8 mouse cellular contexts compared by ENCODE assay signal in the genomic region with DNA sequence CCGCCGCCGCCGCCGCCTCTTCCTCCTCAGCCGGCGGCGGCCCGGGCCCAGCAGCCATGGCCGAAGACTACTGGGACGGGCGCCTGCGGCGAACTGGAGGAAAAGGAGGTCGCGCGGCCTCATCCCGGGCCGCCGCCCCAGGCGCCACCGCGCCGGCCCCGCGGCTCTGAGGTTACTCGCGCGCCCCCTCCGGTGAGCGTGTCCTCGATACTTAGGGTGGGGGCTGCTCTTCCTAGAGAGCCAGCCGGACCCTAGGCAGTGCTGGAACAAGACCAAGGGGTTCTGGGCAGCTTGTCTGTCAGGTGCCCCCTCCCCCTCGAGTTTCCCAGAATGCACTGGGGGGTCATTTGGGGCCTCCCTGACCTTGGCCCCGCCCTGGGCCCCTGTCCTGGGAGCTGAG. TPM values are rescaled to one million over a fixed set of nuclear protein-coding genes. Genes with fewer than 3 reads are reported as not detected.
A peak's percentile ranks its signal among the peaks of the same experiment; 100 is the strongest.
DNase-seq lines count a peak whose midpoint lies in the region; ATAC-seq and TF ChIP-seq lines count a peak whose summit lies in the region.

No protein-coding gene starts in this region.

- H3K27ac ChIP-seq in CH12.LX (ENCODE audit: insufficient read depth, low read depth) = peak overlapping the region; percentile 58
- H3K27ac ChIP-seq in forebrain, embryonic 11.5 days (ENCODE audit: low read depth, low read length) = peak overlapping the region; percentile 94
- peak overlapping the region; percentile 99 for H3K27ac ChIP-seq in heart, embryonic 15.5 days
- peak overlapping the region; percentile 91 for H3K27ac ChIP-seq in liver, embryonic 14.5 days
- peak overlapping the region; percentile 91 for H3K27ac ChIP-seq in testis, adult 2 months (ENCODE audit: control insufficient read depth, insufficient read depth, low read depth, low read length)

- TF ChIP-seq RAD21 in CH12.LX (IDR thresholded peaks at IDR 0.05; ENCODE audit: low read depth, low read length) = no peak

- H3K4me2 ChIP-seq in CH12.LX (ENCODE audit: insufficient read depth, low read depth, poor library complexity, severe bottlenecking) = no peak overlapping the region
- peak overlapping the region; percentile 61 for H3K4me2 ChIP-seq in forebrain, embryonic 11.5 days (ENCODE audit: low read depth, low read length, severe bottlenecking)
- H3K4me2 ChIP-seq in heart, embryonic 15.5 days = peak overlapping the region; percentile 77
- H3K4me2 ChIP-seq in liver, embryonic 14.5 days (ENCODE audit: low read depth) = peak overlapping the region; percentile 81

- H3K4me3 ChIP-seq in CH12.LX (replicated peaks in 1 of 3; ENCODE audit: low read depth in 2 of 3, low read length in 2 of 3, poor library complexity in 1 of 3) = peak overlapping the region; percentile 68 to 88 (median 80)
- H3K4me3 ChIP-seq in forebrain, embryonic 11.5 days (ENCODE audit: low read depth, low read length) = peak overlapping the region; percentile 62
- H3K4me3 ChIP-seq in heart, embryonic 15.5 days = peak overlapping the region; percentile 78
- H3K4me3 ChIP-seq in liver, embryonic 14.5 days (ENCODE audit: insufficient read depth in 1 of 2, low read depth in 2 of 2, low read length in 2 of 2) = peak overlapping the region; percentile 92 to 93
- H3K4me3 ChIP-seq in testis, adult 2 months (ENCODE audit: control insufficient read depth, low read depth, low read length) = peak overlapping the region; percentile 89

- TF ChIP-seq POLR2A in CH12.LX (IDR thresholded peaks at IDR 0.05; ENCODE audit: low read depth, low read length) = no peak
- TF ChIP-seq POLR2A in testis, adult 2 months (IDR thresholded peaks at IDR 0.05; ENCODE audit: control insufficient read depth, low read depth, low read length) = no peak

- TF ChIP-seq CTCF in CH12.LX (conservative IDR thresholded peaks at IDR 0.05 in 1 of 2, IDR thresholded peaks at IDR 0.05 in 1 of 2; ENCODE audit: low read depth in 2 of 2, low read length in 2 of 2) = peak in 1 of 2 experiments; percentile 22; a peak in 1 of 4 replicates
- TF ChIP-seq CTCF in liver, embryonic 14.5 days (IDR thresholded peaks at IDR 0.05; ENCODE audit: low read depth) = peak; percentile 43
- no peak for TF ChIP-seq CTCF in testis, adult 2 months (IDR thresholded peaks at IDR 0.05; ENCODE audit: control insufficient read depth, insufficient read depth, insufficient replicate concordance, low read depth, low read length)

- H3K4me1 ChIP-seq in CH12.LX (ENCODE audit: control insufficient read depth in 1 of 2, insufficient read depth in 2 of 2) = peaks cover 0 to 19% of the 10 kb centered on the region in 2 experiments; a peak in 3 of 4 replicates
- peaks cover 2% of the 10 kb centered on the region; the same call in 1 of the 2 replicates for H3K4me1 ChIP-seq in forebrain, embryonic 11.5 days (replicated peaks; ENCODE audit: control insufficient read depth, insufficient read depth, low read length)
- H3K4me1 ChIP-seq in heart, embryonic 15.5 days (replicated peaks) = peaks cover 20% of the 10 kb centered on the region
- peaks cover 0 to 8% of the 10 kb centered on the region in 2 experiments; a peak in 2 of 4 replicates for H3K4me1 ChIP-seq in liver, embryonic 14.5 days (replicated peaks; ENCODE audit: control insufficient read depth in 2 of 2, insufficient read depth in 2 of 2, low read length in 1 of 2)
- peaks cover 2% of the 10 kb centered on the region; the same call in 1 of the 2 replicates for H3K4me1 ChIP-seq in testis, adult 2 months (ENCODE audit: control insufficient read depth, insufficient read depth, low read length)

- in situ Hi-C loops in CH12.LX (cut with MboI; ENCODE audit: low pct_ligation_motif_present, low pct_unique_long_range_greater_than_20kb, low sequenced_read_pairs) = no loop called here

- TF ChIP-seq EP300 in CH12.LX (IDR thresholded peaks at IDR 0.05; ENCODE audit: low read length) = no peak
- TF ChIP-seq EP300 in liver, embryonic 14.5 days (IDR thresholded peaks at IDR 0.05; ENCODE audit: low read depth) = no peak

- 24% methylated on average over 24 of the region's 35 CpGs for WGBS in forebrain, embryonic 11.5 days
- WGBS in heart, embryonic 15.5 days = 10% methylated on average over 16 of the region's 35 CpGs
- 9% methylated on average over 23 of the region's 35 CpGs for WGBS in liver, embryonic 14.5 days (ENCODE audit: insufficient replicate concordance)

- H3K36me3 ChIP-seq in CH12.LX (replicated peaks in 1 of 2; ENCODE audit: control insufficient read depth in 1 of 2, insufficient read depth in 1 of 2, low read length in 1 of 2) = peaks cover 10 to 36% of the 10 kb centered on the region in 2 experiments
- H3K36me3 ChIP-seq in forebrain, embryonic 11.5 days (ENCODE audit: control insufficient read depth, insufficient read depth, low read length) = no peaks in the 10 kb centered on the region
- peaks cover 2% of the 10 kb centered on the region; the same call in 1 of the 2 replicates for H3K36me3 ChIP-seq in heart, embryonic 15.5 days
- H3K36me3 ChIP-seq in liver, embryonic 14.5 days (replicated peaks; ENCODE audit: control insufficient read depth, insufficient read depth, low read depth) = peaks cover 3% of the 10 kb centered on the region
- no peaks in the 10 kb centered on the region for H3K36me3 ChIP-seq in testis, adult 2 months (ENCODE audit: control insufficient read depth, insufficient read depth, low read length)

- peak; percentile 73 for ATAC-seq in forebrain, embryonic 11.5 days (replicated peaks; ENCODE audit: low FRiP score)
- peak; percentile 51 for ATAC-seq in heart, embryonic 15.5 days (replicated peaks; ENCODE audit: insufficient number of reproducible peaks, insufficient read depth, low FRiP score, low read depth)
- peak; percentile 44; the same call in 1 of the 2 replicates for ATAC-seq in liver, embryonic 14.5 days (ENCODE audit: insufficient read depth)

- no peaks in the 10 kb centered on the region for H3K27me3 ChIP-seq in CH12.LX (replicated peaks)
- H3K27me3 ChIP-seq in forebrain, embryonic 11.5 days (ENCODE audit: control insufficient read depth, insufficient read depth, low read length) = no peaks in the 10 kb centered on the region
- H3K27me3 ChIP-seq in heart, embryonic 15.5 days = no peaks in the 10 kb centered on the region
- H3K27me3 ChIP-seq in liver, embryonic 14.5 days (ENCODE audit: control insufficient read depth, insufficient read depth, low read length) = no peaks in the 10 kb centered on the region
- H3K27me3 ChIP-seq in testis, adult 2 months (ENCODE audit: control insufficient read depth, insufficient read depth, low read length) = no peaks in the 10 kb centered on the region

- peak; percentile 41 for DNase-seq in CH12.LX (ENCODE audit: extremely low read depth)
- peak; percentile 31 for DNase-seq in c-Kit-negative CD71-positive TER-119-positive erythroid progenitor cells, embryonic 14.5 days (ENCODE audit: low read depth, low spot score)
- DNase-seq in forebrain, embryonic 11.5 days (ENCODE audit: low spot score) = peak; percentile 79
- DNase-seq in kidney, postnatal 25 days = peak; percentile 66 to 84
- peak in 2 of 3 experiments; percentile 36 to 43 for DNase-seq in liver, embryonic 14.5 days (ENCODE audit: low read depth in 3 of 3, low spot score in 3 of 3)
- peak; percentile 60 for DNase-seq in neural tube, embryonic 10.5 days (ENCODE audit: extremely low spot score, low spot score)

- no peaks in the 10 kb centered on the region for H3K9me3 ChIP-seq in CH12.LX (replicated peaks; ENCODE audit: low read length)
- H3K9me3 ChIP-seq in forebrain, embryonic 11.5 days (ENCODE audit: control insufficient read depth, low read length) = no peaks in the 10 kb centered on the region
- no peaks in the 10 kb centered on the region for H3K9me3 ChIP-seq in heart, embryonic 15.5 days (replicated peaks)
- no peaks in the 10 kb centered on the region for H3K9me3 ChIP-seq in liver, embryonic 14.5 days (ENCODE audit: control insufficient read depth, low read length)

- H3K79me2 ChIP-seq in CH12.LX (replicated peaks; ENCODE audit: control insufficient read depth, extremely low read depth, insufficient read depth, poor library complexity, severe bottlenecking) = peaks cover 30% of the 10 kb centered on the region

- dilution Hi-C loops in CH12.LX (cut with MboI; ENCODE audit: extremely low pct_ligation_motif_present, extremely low pct_unique_long_range_greater_than_20kb, low sequenced_read_pairs) = no loop called here

- peak overlapping the region; percentile 99 for H3K9ac ChIP-seq in CH12.LX (ENCODE audit: insufficient read depth, low read depth)
- H3K9ac ChIP-seq in forebrain, embryonic 11.5 days (ENCODE audit: low read length) = peak overlapping the region; percentile 80
- H3K9ac ChIP-seq in heart, embryonic 15.5 days = peak overlapping the region; percentile 85
- H3K9ac ChIP-seq in liver, embryonic 14.5 days (replicated peaks) = peak overlapping the region; percentile 93

RNA-seq across cellular contexts. Expression of a gene that starts 0.9 kb away (rescaled TPM):
- 17.4 and 18.5 TPM in 2 replicates for total RNA-seq in CH12.LX (2012; rRNA removed)
- total RNA-seq in CH12.LX (2014; rRNA removed) = 10.1 and 11.1 TPM in 2 replicates
- polyA plus RNA-seq in CH12.LX (2012; ENCODE audit: insufficient read length, low read depth) = 21.3 and 27.0 TPM in 2 replicates
- polyA plus RNA-seq in forebrain, embryonic 11.5 days (2014; fragmentation: Nextera tagmentation; extraction: Ambion mirVana) = 117 and 123 TPM in 2 replicates
- 107 and 136 TPM in 2 replicates for polyA plus RNA-seq in heart, embryonic 15.5 days (2015; fragmentation: Nextera tagmentation; extraction: Ambion mirVana)
- 45.5 and 47.9 TPM in 2 replicates for polyA plus RNA-seq in liver, embryonic 14.5 days (2012; rRNA removed)
- polyA plus RNA-seq in liver, embryonic 14.5 days (2014; fragmentation: Nextera tagmentation; extraction: Ambion mirVana) = 18.1 and 22.2 TPM in 2 replicates
- polyA plus RNA-seq in testis, adult 2 months (2012; rRNA removed) = 135 and 145 TPM in 2 replicates

RNA-seq across cellular contexts. Expression of a gene that starts 15.1 kb away (rescaled TPM):
- total RNA-seq in CH12.LX (2012; rRNA removed) = 6.2 and 11.2 TPM in 2 replicates
- total RNA-seq in CH12.LX (2014; rRNA removed) = 4.0 and 4.9 TPM in 2 replicates
- 5.3 and 6.3 TPM in 2 replicates for polyA plus RNA-seq in CH12.LX (2012; ENCODE audit: insufficient read length, low read depth)
- polyA plus RNA-seq in forebrain, embryonic 11.5 days (2014; fragmentation: Nextera tagmentation; extraction: Ambion mirVana) = 69.5 and 74.3 TPM in 2 replicates
- 27.4 and 35.5 TPM in 2 replicates for polyA plus RNA-seq in heart, embryonic 15.5 days (2015; fragmentation: Nextera tagmentation; extraction: Ambion mirVana)
- polyA plus RNA-seq in liver, embryonic 14.5 days (2012; rRNA removed) = 5.9 and 6.3 TPM in 2 replicates
- 4.8 and 5.6 TPM in 2 replicates for polyA plus RNA-seq in liver, embryonic 14.5 days (2014; fragmentation: Nextera tagmentation; extraction: Ambion mirVana)
- polyA plus RNA-seq in testis, adult 2 months (2012; rRNA removed) = 4.9 and 5.6 TPM in 2 replicates

RNA-seq across cellular contexts. Expression of a gene that starts 30.5 kb away (rescaled TPM):
- 164 and 177 TPM in 2 replicates for total RNA-seq in CH12.LX (2012; rRNA removed)
- 138 and 142 TPM in 2 replicates for total RNA-seq in CH12.LX (2014; rRNA removed)
- 202 and 218 TPM in 2 replicates for polyA plus RNA-seq in CH12.LX (2012; ENCODE audit: insufficient read length, low read depth)
- polyA plus RNA-seq in forebrain, embryonic 11.5 days (2014; fragmentation: Nextera tagmentation; extraction: Ambion mirVana) = 294 and 300 TPM in 2 replicates
- polyA plus RNA-seq in heart, embryonic 15.5 days (2015; fragmentation: Nextera tagmentation; extraction: Ambion mirVana) = 140 and 167 TPM in 2 replicates
- polyA plus RNA-seq in liver, embryonic 14.5 days (2012; rRNA removed) = 93.8 and 94.4 TPM in 2 replicates
- 70.7 and 73.6 TPM in 2 replicates for polyA plus RNA-seq in liver, embryonic 14.5 days (2014; fragmentation: Nextera tagmentation; extraction: Ambion mirVana)
- 122 and 144 TPM in 2 replicates for polyA plus RNA-seq in testis, adult 2 months (2012; rRNA removed)

Comparison
In these comparisons a context has a peak if more than half of its experiments do, and no peak if none do; other contexts are left out.
1. Peak in every context shown above with its lines: DNase-seq, ATAC-seq, H3K4me3 ChIP-seq and H3K27ac ChIP-seq.